Comparison of ENCODE assay signal across 11 mouse cellular contexts in the genomic region with DNA sequence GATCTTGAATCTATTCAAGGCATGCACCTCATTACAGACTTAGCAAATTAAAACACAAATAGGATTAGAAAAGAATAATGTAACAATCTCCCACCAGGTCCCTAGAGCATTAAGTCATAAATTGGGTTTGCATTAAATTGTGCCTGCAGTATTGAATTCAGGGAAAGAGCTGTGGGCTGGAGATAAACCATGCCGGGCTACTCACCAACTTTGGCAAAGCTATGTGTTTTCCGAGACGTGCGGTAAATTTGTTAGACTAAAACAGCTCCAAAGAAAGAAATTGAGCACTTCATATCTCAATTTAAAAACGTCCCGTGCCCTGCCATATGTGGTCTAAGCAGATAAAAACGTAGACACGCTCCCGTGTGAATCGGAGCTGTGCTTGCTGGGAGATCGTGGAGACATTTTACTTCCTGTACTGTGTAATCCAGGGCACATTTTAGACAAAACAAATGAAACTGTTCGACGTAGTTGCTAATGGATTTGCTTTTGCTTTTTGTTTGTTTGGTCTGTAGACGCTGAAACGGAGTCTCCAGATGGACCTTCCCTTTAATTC.
DNase-seq lines count a peak whose midpoint lies in the region; ATAC-seq lines count a peak whose summit lies in the region.
"Had no signal": no experiment of that assay in that cellular context is flagged by ENCODE, and none has a peak within 500 bp of the region (broad histone marks: within the 10 kb centered on the region; RNA-seq: fewer than 3 reads in every experiment).

No protein-coding gene starts in this region.

- no peaks in the 10 kb centered on the region for H3K27me3 ChIP-seq in heart, embryonic 14.5 days (ENCODE audit: control insufficient read depth, insufficient read depth, low read length)
- no peaks in the 10 kb centered on the region for H3K27me3 ChIP-seq in lung, embryonic 15.5 days
- H3K27me3 ChIP-seq in hindbrain, embryonic 14.5 days (ENCODE audit: control insufficient read depth, insufficient read depth, low read length): no peaks in the 10 kb centered on the region
- no peaks in the 10 kb centered on the region for H3K27me3 ChIP-seq in neural tube, embryonic 15.5 days (replicated peaks)
- H3K27me3 ChIP-seq: CH12.LX had no signal

- peaks cover 0 to 2% of the 10 kb centered on the region in 2 experiments; a peak in 1 of 4 replicates for H3K4me1 ChIP-seq in heart, embryonic 14.5 days (ENCODE audit: control insufficient read depth in 2 of 2, insufficient read depth in 2 of 2, low read length in 2 of 2)
- H3K4me1 ChIP-seq in lung, embryonic 15.5 days: 0 out of 2 replicates have a peak, but pooled peaks cover 7% of the 10 kb centered on the region
- H3K4me1 ChIP-seq in hindbrain, embryonic 14.5 days (replicated peaks; ENCODE audit: control insufficient read depth, insufficient read depth, low read length): peaks cover 37% of the 10 kb centered on the region
- peaks cover 34% of the 10 kb centered on the region for H3K4me1 ChIP-seq in neural tube, embryonic 15.5 days

- H3K36me3 ChIP-seq in heart, embryonic 14.5 days (ENCODE audit: control insufficient read depth, insufficient read depth, low read length): no peaks in the 10 kb centered on the region
- H3K36me3 ChIP-seq in lung, embryonic 15.5 days: no peaks in the 10 kb centered on the region
- no peaks in the 10 kb centered on the region for H3K36me3 ChIP-seq in hindbrain, embryonic 14.5 days (replicated peaks; ENCODE audit: control insufficient read depth, insufficient read depth)
- H3K36me3 ChIP-seq in neural tube, embryonic 15.5 days: no peaks in the 10 kb centered on the region

- 0 out of 4 replicates have a peak overlapping the region, but pooled peaks of 1 of the 2 experiments have one; percentile 15 for H3K27ac ChIP-seq in heart, embryonic 14.5 days (replicated peaks in 1 of 2; ENCODE audit: control insufficient read depth in 1 of 2, insufficient read depth in 1 of 2, low read depth in 2 of 2, low read length in 2 of 2)
- H3K27ac ChIP-seq in lung, embryonic 15.5 days: no peak overlapping the region
- peak overlapping the region; percentile 47 for H3K27ac ChIP-seq in hindbrain, embryonic 14.5 days
- no peak overlapping the region for H3K27ac ChIP-seq in neural tube, embryonic 15.5 days (replicated peaks)

- H3K9me3 ChIP-seq in heart, embryonic 14.5 days (ENCODE audit: control insufficient read depth, low read length): no peaks in the 10 kb centered on the region
- no peaks in the 10 kb centered on the region for H3K9me3 ChIP-seq in lung, embryonic 15.5 days
- no peaks in the 10 kb centered on the region for H3K9me3 ChIP-seq in hindbrain, embryonic 14.5 days (ENCODE audit: control insufficient read depth, low read length)
- no peaks in the 10 kb centered on the region for H3K9me3 ChIP-seq in neural tube, embryonic 15.5 days (replicated peaks)

- ATAC-seq in heart, embryonic 14.5 days (ENCODE audit: insufficient number of reproducible peaks, insufficient read depth, low FRiP score, low read depth): no peak
- no peak for ATAC-seq in lung, embryonic 15.5 days (ENCODE audit: borderline replicate concordance, extremely low read depth, low FRiP score, low TSS enrichment)
- ATAC-seq in hindbrain, embryonic 14.5 days (ENCODE audit: low FRiP score): no peak
- no peak for ATAC-seq in neural tube, embryonic 15.5 days (ENCODE audit: low FRiP score)

- DNase-seq in heart, adult 18-20 months: no peak
- DNase-seq in lung, postnatal 25 days (ENCODE audit: low spot score): no peak
- DNase-seq in hindbrain, embryonic 14.5 days (ENCODE audit: low spot score): no peak
- no peak for DNase-seq in gastrocnemius, postnatal 25 days
- DNase-seq: gastrocnemius, postnatal 10 days; kidney, postnatal 25 days; thymus, postnatal 25 days had no signal

- no peak overlapping the region for H3K9ac ChIP-seq in heart, embryonic 14.5 days (ENCODE audit: low read length)
- no peak overlapping the region for H3K9ac ChIP-seq in lung, embryonic 15.5 days
- H3K9ac ChIP-seq in hindbrain, embryonic 14.5 days: no peak overlapping the region
- H3K9ac ChIP-seq in neural tube, embryonic 15.5 days (replicated peaks): no peak overlapping the region

- WGBS in heart, embryonic 14.5 days: 60% methylated on average over 15 of the region's 15 CpGs
- 28% methylated on average over 15 of the region's 15 CpGs for WGBS in lung, embryonic 15.5 days
- 44% methylated on average over 15 of the region's 15 CpGs for WGBS in hindbrain, embryonic 14.5 days
- 39% methylated on average over 15 of the region's 15 CpGs for WGBS in neural tube, embryonic 15.5 days

- H3K4me3 ChIP-seq in heart, embryonic 14.5 days (ENCODE audit: control insufficient read depth in 1 of 2, insufficient read depth in 1 of 2, low read depth in 1 of 2, low read length in 2 of 2): peak overlapping the region in 1 of 2 experiments; percentile 1; a peak in 1 of 4 replicates
- H3K4me3 ChIP-seq in lung, embryonic 15.5 days: peak overlapping the region; percentile 15; the same call in 1 of the 2 replicates
- no peak overlapping the region for H3K4me3 ChIP-seq in hindbrain, embryonic 14.5 days (replicated peaks; ENCODE audit: low read length)
- no peak overlapping the region for H3K4me3 ChIP-seq in neural tube, embryonic 15.5 days (replicated peaks)

- H3K4me2 ChIP-seq in heart, embryonic 14.5 days (ENCODE audit: low read length): peak overlapping the region; percentile 37
- peak overlapping the region; percentile 44 for H3K4me2 ChIP-seq in lung, embryonic 15.5 days
- H3K4me2 ChIP-seq in hindbrain, embryonic 14.5 days (replicated peaks): 0 out of 2 replicates have a peak overlapping the region, but pooled peaks have one; percentile 21
- 0 out of 2 replicates have a peak overlapping the region, but pooled peaks have one; percentile 4 for H3K4me2 ChIP-seq in neural tube, embryonic 15.5 days
